Mouse (Mus musculus): ENCODE results near the gene Aldh9a1. TPM values are rescaled to one million over a fixed set of nuclear protein-coding genes. Genes with fewer than 3 reads are reported as not detected.

The Aldh9a1 gene
- polyA plus RNA-seq (2015; fragmentation: Nextera tagmentation; extraction: Ambion mirVana), result 76.4 and 80.8 TPM in 2 replicates

- 1% methylated on average over 54 of the region's 55 CpGs for WGBS (ENCODE audit: insufficient replicate concordance)
- peak within 1 kb of the TSS; percentile 98 for H3K4me2 ChIP-seq (ENCODE audit: low read depth, low read length)
- H3K27me3 ChIP-seq (ENCODE audit: insufficient read depth, low read length), result no peaks in the 10 kb centered on the region
- H3K4me1 ChIP-seq (ENCODE audit: insufficient read depth), result peaks cover 13% of the 10 kb centered on the region
- TF ChIP-seq EP300 (IDR thresholded peaks at IDR 0.05; ENCODE audit: low read depth), result peak; percentile 69; the same call in 1 of the 2 replicates
- peak; percentile 18; the same call in 1 of the 2 replicates for TF ChIP-seq CTCF (IDR thresholded peaks at IDR 0.05; ENCODE audit: low read depth)
- peak within 1 kb of the TSS; percentile 95 for H3K27ac ChIP-seq (ENCODE audit: low read depth)
- peak within 1 kb of the TSS; percentile 88 for H3K4me3 ChIP-seq (ENCODE audit: low read depth, low read length)
- no peaks in the 10 kb centered on the region for H3K9me3 ChIP-seq (ENCODE audit: low read length)
- peak; percentile 94 for DNase-seq
- peaks cover 10% of the 10 kb centered on the region for H3K36me3 ChIP-seq (replicated peaks; ENCODE audit: insufficient read depth, low read length)
- ATAC-seq, result peak; percentile 96
- H3K9ac ChIP-seq (replicated peaks), result peak within 1 kb of the TSS; percentile 94
Measured at GRCm38 (mm10) chr1:167349815-167350596, at the start of gene Aldh9a1. Gene Aldh9a1, plus strand, starts transcription at chr1:167349991.

- Histone ChIP-seq H3K27me3 (ENCODE audit: insufficient read depth, low read length) (no peaks in the 10 kb centered on the region), H3K4me3 (ENCODE audit: low read depth, low read length) (no peak overlapping the region), H3K9me3 (ENCODE audit: low read length) (no peaks in the 10 kb centered on the region), H3K9ac (replicated peaks) (no peak overlapping the region), H3K4me1 (ENCODE audit: insufficient read depth) (no peaks in the 10 kb centered on the region), H3K36me3 (replicated peaks; ENCODE audit: insufficient read depth, low read length) (no peaks in the 10 kb centered on the region), H3K4me2 (ENCODE audit: low read depth, low read length) (no peak overlapping the region), H3K27ac (ENCODE audit: low read depth) (no peak overlapping the region)
- TF ChIP-seq EP300 (IDR thresholded peaks at IDR 0.05; ENCODE audit: low read depth), result no peak
- TF ChIP-seq CTCF (IDR thresholded peaks at IDR 0.05; ENCODE audit: low read depth), result no peak
- no peak for ATAC-seq
- 82% methylated on average over 2 of the region's 2 CpGs for WGBS (ENCODE audit: insufficient replicate concordance)
- DNase-seq, result peak; percentile 24
Measured at GRCm38 (mm10) chr1:167300122-167300521, 49.7 kb upstream of the Aldh9a1 start.

GRCm38 (mm10) chr1:167305501-167306137 is 44.2 kb upstream of the Aldh9a1 start:
- peaks cover 23% of the 10 kb centered on the region for H3K4me1 ChIP-seq (ENCODE audit: insufficient read depth)
- no peak for TF ChIP-seq EP300 (IDR thresholded peaks at IDR 0.05; ENCODE audit: low read depth)
- no peak for TF ChIP-seq CTCF (IDR thresholded peaks at IDR 0.05; ENCODE audit: low read depth)
- no peak overlapping the region for H3K9ac ChIP-seq (replicated peaks)
- H3K4me2 ChIP-seq (ENCODE audit: low read depth, low read length), result no peak overlapping the region
- peaks cover 2% of the 10 kb centered on the region for H3K36me3 ChIP-seq (replicated peaks; ENCODE audit: insufficient read depth, low read length)
- ATAC-seq (no peak), DNase-seq (no peak)
- H3K27ac ChIP-seq (ENCODE audit: low read depth), result no peak overlapping the region
- no peaks in the 10 kb centered on the region for H3K27me3 ChIP-seq (ENCODE audit: insufficient read depth, low read length)
- H3K4me3 ChIP-seq (ENCODE audit: low read depth, low read length), result no peak overlapping the region
- WGBS (ENCODE audit: insufficient replicate concordance), result 54% methylated on average over 7 of the region's 7 CpGs
- no peaks in the 10 kb centered on the region for H3K9me3 ChIP-seq (ENCODE audit: low read length)

GRCm38 (mm10) chr1:167306451-167307240 is 43.1 kb upstream of the Aldh9a1 start:
- Histone ChIP-seq H3K9me3 (ENCODE audit: low read length) (no peaks in the 10 kb centered on the region), H3K36me3 (replicated peaks; ENCODE audit: insufficient read depth, low read length) (peaks cover 5% of the 10 kb centered on the region), H3K4me1 (ENCODE audit: insufficient read depth) (peaks cover 23% of the 10 kb centered on the region), H3K27ac (ENCODE audit: low read depth) (0 out of 2 replicates have a peak overlapping the region, but pooled peaks have one; percentile 42), H3K9ac (replicated peaks) (0 out of 2 replicates have a peak overlapping the region, but pooled peaks have one; percentile 21), H3K4me2 (ENCODE audit: low read depth, low read length) (peak overlapping the region; percentile 88; the same call in 1 of the 2 replicates), H3K4me3 (ENCODE audit: low read depth, low read length) (no peak overlapping the region), H3K27me3 (ENCODE audit: insufficient read depth, low read length) (no peaks in the 10 kb centered on the region)
- TF ChIP-seq EP300 (IDR thresholded peaks at IDR 0.05; ENCODE audit: low read depth), result 0 out of 2 replicates have a peak, but pooled peaks have one; percentile 8
- TF ChIP-seq CTCF (IDR thresholded peaks at IDR 0.05; ENCODE audit: low read depth), result peak; percentile 78
- peak; percentile 70 for DNase-seq
- ATAC-seq, result no peak
- 44% methylated on average over 5 of the region's 5 CpGs for WGBS (ENCODE audit: insufficient replicate concordance)

GRCm38 (mm10) chr1:167307674-167308073 is 42.1 kb upstream of the Aldh9a1 start:
- H3K4me3 ChIP-seq (ENCODE audit: low read depth, low read length), result peak overlapping the region; percentile 87
- H3K9ac ChIP-seq (replicated peaks), result peak overlapping the region; percentile 95
- no peaks in the 10 kb centered on the region for H3K9me3 ChIP-seq (ENCODE audit: low read length)
- peak overlapping the region; percentile 96 for H3K27ac ChIP-seq (ENCODE audit: low read depth)
- H3K4me1 ChIP-seq (ENCODE audit: insufficient read depth), result peaks cover 23% of the 10 kb centered on the region
- peaks cover 5% of the 10 kb centered on the region for H3K36me3 ChIP-seq (replicated peaks; ENCODE audit: insufficient read depth, low read length)
- H3K27me3 ChIP-seq (ENCODE audit: insufficient read depth, low read length), result no peaks in the 10 kb centered on the region
- no peak for ATAC-seq
- no peak for DNase-seq
- TF ChIP-seq CTCF (IDR thresholded peaks at IDR 0.05; ENCODE audit: low read depth) (no peak), EP300 (IDR thresholded peaks at IDR 0.05; ENCODE audit: low read depth) (no peak)
- H3K4me2 ChIP-seq (ENCODE audit: low read depth, low read length), result peak overlapping the region; percentile 88
- 35% methylated on average over 11 of the region's 11 CpGs for WGBS (ENCODE audit: insufficient replicate concordance)

Measured in liver, postnatal 0 days (tissue).